Mouse (Mus musculus): ENCODE data around the gene Hdgfl3. TPM values are rescaled to one million over a fixed set of nuclear protein-coding genes. Genes with fewer than 3 reads are reported as not detected.
A peak's percentile ranks its signal among the peaks of the same experiment; 100 is the strongest.

Hdgfl3 gene
- polyA plus RNA-seq, 1 experiment, result 1.3 TPM

DNA sequence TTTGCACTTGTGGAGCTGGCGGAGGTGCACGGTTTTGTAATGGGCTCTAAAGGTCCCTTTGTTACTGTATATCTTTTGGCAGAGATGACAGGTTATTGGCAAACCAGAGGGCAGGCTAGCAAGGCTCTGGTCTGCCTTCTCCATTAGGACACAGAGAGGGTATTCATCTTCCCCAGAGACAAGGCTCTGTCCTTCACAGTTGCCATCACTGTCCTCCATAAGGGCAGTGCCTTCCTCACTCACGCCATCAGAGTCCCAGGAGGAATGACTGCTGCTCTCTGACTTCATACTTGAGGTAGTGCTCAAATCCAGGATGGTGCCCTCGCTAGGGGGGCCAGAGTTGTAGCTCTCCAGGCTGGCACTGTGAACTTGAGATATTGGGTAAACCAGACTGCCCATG lies 34.2 kb upstream of the Hdgfl3 start:
- Histone ChIP-seq H3K36me3 (ENCODE audit: control insufficient read depth, insufficient read depth, low read length) (no peaks in the 10 kb centered on the region), H3K27me3 (ENCODE audit: control insufficient read depth, insufficient read depth, low read length) (peaks cover 3% of the 10 kb centered on the region; the same call in 1 of the 2 replicates), H3K4me1 (ENCODE audit: control insufficient read depth, insufficient read depth, insufficient read length, low read length) (no peaks in the 10 kb centered on the region), H3K27ac (ENCODE audit: insufficient read depth, low read depth, low read length) (no peak overlapping the region), H3K4me3 (ENCODE audit: low read depth, low read length) (no peak overlapping the region)
- 67% methylated on average over 4 of the region's 4 CpGs for whole genome bisulfite sequencing
- no peak for TF ChIP-seq CTCF (IDR thresholded peaks at IDR 0.05; ENCODE audit: extremely low read depth, insufficient read length, insufficient replicate concordance, low read depth, low read length)

DNA sequence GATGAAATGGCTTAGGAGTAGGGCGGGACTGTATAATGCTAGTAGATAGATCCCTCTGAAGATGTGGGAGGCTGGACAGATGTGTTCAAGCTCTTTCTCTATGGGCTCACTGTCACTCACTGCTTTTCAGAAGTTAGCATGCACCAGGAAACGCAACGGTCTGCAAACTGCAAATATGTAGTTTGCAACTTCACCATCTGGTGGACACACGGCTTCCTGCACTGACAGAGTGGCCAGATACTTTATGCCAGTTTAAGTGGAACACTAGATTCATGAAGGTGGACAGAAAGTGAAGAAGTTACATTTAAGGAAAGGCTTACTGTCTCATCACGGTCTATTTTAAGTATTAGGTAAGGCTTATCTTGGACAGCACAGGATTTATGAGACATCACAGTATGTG lies 31.9 kb upstream of the Hdgfl3 start:
- WGBS, result 74% methylated on average over 5 of the region's 5 CpGs
- Histone ChIP-seq H3K4me1 (ENCODE audit: control insufficient read depth, insufficient read depth, insufficient read length, low read length) (no peaks in the 10 kb centered on the region), H3K27me3 (ENCODE audit: control insufficient read depth, insufficient read depth, low read length) (peaks cover 3% of the 10 kb centered on the region; the same call in 1 of the 2 replicates), H3K4me3 (ENCODE audit: low read depth, low read length) (no peak overlapping the region), H3K36me3 (ENCODE audit: control insufficient read depth, insufficient read depth, low read length) (no peaks in the 10 kb centered on the region), H3K27ac (ENCODE audit: insufficient read depth, low read depth, low read length) (no peak overlapping the region)
- TF ChIP-seq CTCF (IDR thresholded peaks at IDR 0.05; ENCODE audit: extremely low read depth, insufficient read length, insufficient replicate concordance, low read depth, low read length), result no peak
- TF ChIP-seq POLR2A (IDR thresholded peaks at IDR 0.05; ENCODE audit: low read depth, low read length), result no peak

DNA sequence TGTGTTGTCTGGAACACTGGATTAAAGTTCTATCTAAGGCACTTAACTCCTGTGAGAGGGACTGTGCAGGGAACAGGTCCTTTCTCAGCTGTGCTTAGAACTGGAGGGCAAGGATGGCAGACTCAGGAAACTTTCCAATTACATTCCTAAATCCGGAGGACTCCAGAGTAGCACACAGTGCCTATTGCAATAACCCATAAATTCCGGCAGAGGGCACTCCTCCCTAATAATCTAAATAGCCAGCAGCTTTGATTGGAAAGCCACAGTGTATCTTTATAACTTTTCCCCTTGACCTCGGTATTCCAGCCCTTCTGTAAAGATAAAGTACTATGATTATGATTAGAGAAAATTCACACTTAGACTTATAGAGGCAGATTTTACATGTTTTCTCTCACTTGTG lies 25.4 kb upstream of the Hdgfl3 start:
- WGBS, result 2% methylated on average over 3 of the region's 3 CpGs
- Histone ChIP-seq H3K27ac (ENCODE audit: insufficient read depth, low read depth, low read length) (no peak overlapping the region), H3K4me3 (ENCODE audit: low read depth, low read length) (no peak overlapping the region), H3K36me3 (ENCODE audit: control insufficient read depth, insufficient read depth, low read length) (no peaks in the 10 kb centered on the region), H3K27me3 (ENCODE audit: control insufficient read depth, insufficient read depth, low read length) (no peaks in the 10 kb centered on the region), H3K4me1 (ENCODE audit: control insufficient read depth, insufficient read depth, insufficient read length, low read length) (no peaks in the 10 kb centered on the region)
- no peak for TF ChIP-seq CTCF (IDR thresholded peaks at IDR 0.05; ENCODE audit: extremely low read depth, insufficient read length, insufficient replicate concordance, low read depth, low read length)
- TF ChIP-seq POLR2A (IDR thresholded peaks at IDR 0.05; ENCODE audit: low read depth, low read length), result no peak

- TF ChIP-seq POLR2A (IDR thresholded peaks at IDR 0.05; ENCODE audit: low read depth, low read length) (no peak), CTCF (IDR thresholded peaks at IDR 0.05; ENCODE audit: extremely low read depth, insufficient read length, insufficient replicate concordance, low read depth, low read length) (peak; percentile 10; the same call in 1 of the 2 replicates)
- Histone ChIP-seq H3K4me3 (ENCODE audit: low read depth, low read length) (no peak overlapping the region), H3K27me3 (ENCODE audit: control insufficient read depth, insufficient read depth, low read length) (no peaks in the 10 kb centered on the region), H3K36me3 (ENCODE audit: control insufficient read depth, insufficient read depth, low read length) (no peaks in the 10 kb centered on the region), H3K27ac (ENCODE audit: insufficient read depth, low read depth, low read length) (no peak overlapping the region), H3K4me1 (ENCODE audit: control insufficient read depth, insufficient read depth, insufficient read length, low read length) (no peaks in the 10 kb centered on the region)
Measured at GRCm38 (mm10) chr7:81954208-81954846, 20.1 kb upstream of the Hdgfl3 start.

DNA sequence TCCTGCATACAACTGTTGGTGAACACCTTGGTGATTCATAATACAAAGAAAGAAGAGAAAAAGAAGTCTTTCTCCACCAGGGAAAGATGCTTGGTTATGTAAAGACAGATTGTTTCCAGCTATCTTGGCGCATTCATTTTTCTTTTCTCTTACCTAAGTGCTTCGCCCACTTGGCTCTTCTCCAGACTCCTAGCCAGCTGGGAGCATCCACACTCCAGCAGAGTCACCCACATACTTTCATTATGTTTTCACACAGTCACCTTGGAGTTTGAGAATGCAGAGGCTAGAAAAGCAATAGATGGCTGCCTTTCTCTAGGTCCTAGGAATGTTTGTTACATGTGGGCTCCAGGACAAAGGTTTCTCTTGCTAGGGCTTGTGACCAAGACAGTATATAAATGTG lies 16.2 kb upstream of the Hdgfl3 start:
- Histone ChIP-seq H3K36me3 (ENCODE audit: control insufficient read depth, insufficient read depth, low read length) (no peaks in the 10 kb centered on the region), H3K4me3 (ENCODE audit: low read depth, low read length) (no peak overlapping the region), H3K4me1 (ENCODE audit: control insufficient read depth, insufficient read depth, insufficient read length, low read length) (no peaks in the 10 kb centered on the region), H3K27ac (ENCODE audit: insufficient read depth, low read depth, low read length) (no peak overlapping the region), H3K27me3 (ENCODE audit: control insufficient read depth, insufficient read depth, low read length) (no peaks in the 10 kb centered on the region)
- 47% methylated on average over 2 of the region's 2 CpGs for WGBS
- no peak for TF ChIP-seq CTCF (IDR thresholded peaks at IDR 0.05; ENCODE audit: extremely low read depth, insufficient read length, insufficient replicate concordance, low read depth, low read length)
- TF ChIP-seq POLR2A (IDR thresholded peaks at IDR 0.05; ENCODE audit: low read depth, low read length), result no peak

GRCm38 (mm10) chr7:81945398-81945797 lies 11.1 kb upstream of the Hdgfl3 start:
- Histone ChIP-seq H3K27me3 (ENCODE audit: control insufficient read depth, insufficient read depth, low read length) (no peaks in the 10 kb centered on the region), H3K4me3 (ENCODE audit: low read depth, low read length) (no peak overlapping the region)
- WGBS, result 40% methylated on average over 4 of the region's 4 CpGs

GRCm38 (mm10) chr7:81934806-81935205 lies 533 bp upstream of the Hdgfl3 start:
- H3K27me3 ChIP-seq (ENCODE audit: control insufficient read depth, insufficient read depth, low read length), result peaks cover 19% of the 10 kb centered on the region
- H3K4me1 ChIP-seq (ENCODE audit: control insufficient read depth, insufficient read depth, insufficient read length, low read length), result no peaks in the 10 kb centered on the region
- TF ChIP-seq POLR2A (IDR thresholded peaks at IDR 0.05; ENCODE audit: low read depth, low read length) (no peak), CTCF (IDR thresholded peaks at IDR 0.05; ENCODE audit: extremely low read depth, insufficient read length, insufficient replicate concordance, low read depth, low read length) (no peak)
- H3K4me3 ChIP-seq (ENCODE audit: low read depth, low read length), result peak overlapping the region; percentile 79; the same call in 1 of the 2 replicates
- 14% methylated on average over 5 of the region's 5 CpGs for WGBS
- H3K27ac ChIP-seq (ENCODE audit: insufficient read depth, low read depth, low read length), result no peak overlapping the region
- H3K36me3 ChIP-seq (ENCODE audit: control insufficient read depth, insufficient read depth, low read length), result no peaks in the 10 kb centered on the region

More at GRCm38 (mm10) chr7:81945398-81945797, 11.1 kb upstream of the Hdgfl3 start:
- no peaks in the 10 kb centered on the region for H3K4me1 ChIP-seq (ENCODE audit: control insufficient read depth, insufficient read depth, insufficient read length, low read length)
- TF ChIP-seq POLR2A (IDR thresholded peaks at IDR 0.05; ENCODE audit: low read depth, low read length) (no peak), CTCF (IDR thresholded peaks at IDR 0.05; ENCODE audit: extremely low read depth, insufficient read length, insufficient replicate concordance, low read depth, low read length) (no peak)
- no peak overlapping the region for H3K27ac ChIP-seq (ENCODE audit: insufficient read depth, low read depth, low read length)
- no peaks in the 10 kb centered on the region for H3K36me3 ChIP-seq (ENCODE audit: control insufficient read depth, insufficient read depth, low read length)
